Mouse (Mus musculus) hematopoietic stem cell, adult 5-6 weeks (primary cell): Measurements from ENCODE around the gene Vmn1r158. TPM values are rescaled to one million over a fixed set of nuclear protein-coding genes. Genes with fewer than 3 reads are reported as not detected.
"Not testable (repeated sequence)": the region's sequence is repeated elsewhere in the genome, so short reads cannot be mapped to it uniquely, and the experiment has no call there.

ENCODE experiments used
- ATAC-seq, 2 experiments: fragments of 125-278 bp in 1 of 2; replicated peaks in 1 of 2; 2 replicates each; pipeline ENCODE4 v1.8.0; 2016 to 2017; ENCODE audit warnings: inconsistent platforms in 2 of 2, mild to moderate bottlenecking in 2 of 2, moderate number of reproducible peaks in 2 of 2, low read depth in 1 of 2, moderate TSS enrichment in 1 of 2; ENCODE audit not compliant: low FRiP score in 2 of 2, poor library complexity in 2 of 2, severe bottlenecking in 2 of 2, insufficient read depth in 1 of 2, low TSS enrichment in 1 of 2
- total RNA-seq: library from RNA; stranded (forward); fragments of 172-1452, 232-1000 nt; gene quantifications from 2 replicates; pipeline ENCODE4 v1.2.3, GENCODE M21; 2017

The Vmn1r158 gene
- total RNA-seq = not detected in 2 replicates

DNA sequence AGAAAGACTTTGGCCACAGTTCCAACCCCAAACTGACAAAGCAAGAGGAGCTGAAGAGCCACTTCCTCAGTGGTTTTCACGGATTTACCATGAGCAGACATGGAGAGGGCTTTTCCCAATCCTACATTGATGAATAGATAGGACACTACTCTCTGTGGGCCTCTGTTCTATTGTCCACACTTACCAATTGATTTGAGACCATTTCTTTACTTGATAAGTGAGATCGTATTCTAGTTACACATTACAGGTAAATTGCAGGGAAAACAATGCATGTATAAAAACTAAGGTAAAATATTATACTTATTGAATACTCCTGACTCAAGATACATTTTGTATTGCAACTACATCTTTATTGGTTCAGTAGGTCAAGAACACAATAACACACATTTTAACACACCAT is at the start of gene Vmn1r158:
TSS of gene Vmn1r158 (minus strand) at position 101 of the 400 bp plus-strand sequence.
- ATAC-seq = not testable (repeated sequence)

GRCm38 (mm10) chr7:22775981-22776380 is 14.6 kb downstream of the Vmn1r158 start:
- not testable (repeated sequence) for ATAC-seq

DNA sequence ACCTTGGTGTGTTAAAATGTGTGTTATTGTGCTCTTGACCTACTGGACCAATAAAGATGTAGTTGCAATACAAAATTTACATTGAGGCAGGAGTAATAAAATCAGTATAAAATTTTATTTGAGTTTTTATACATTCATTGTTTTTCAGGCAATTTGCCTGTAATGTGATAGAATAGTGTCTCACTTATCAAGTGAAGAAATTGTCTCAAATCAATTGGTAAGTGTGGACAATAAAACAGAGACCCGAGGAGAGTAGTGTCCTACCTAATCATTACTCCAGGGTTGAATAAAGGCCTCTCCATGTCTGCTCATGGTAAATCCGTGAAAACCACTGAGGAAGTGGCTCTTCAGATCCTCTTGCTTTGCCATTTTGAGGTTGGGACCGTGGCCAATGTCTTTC is 29.2 kb downstream of the Vmn1r158 start, which contains the start of gene Vmn1r157:
TSS of gene Vmn1r157 (plus strand) at position 301 of the 400 bp plus-strand sequence.
- ATAC-seq = not testable (repeated sequence)

Other genes starting within 250 kb of the Vmn1r158 start
- not detected in 2 replicates for gene Gm4201, start 225.4 kb downstream of the Vmn1r158 start, total RNA-seq
- not detected in 2 replicates for gene Gm4565, start 202.7 kb downstream of the Vmn1r158 start, total RNA-seq
- not detected in 2 replicates for gene Vmn1r155, start 132.8 kb downstream of the Vmn1r158 start, total RNA-seq
- gene Gm8693, start 98.5 kb downstream of the Vmn1r158 start, total RNA-seq = not detected in 2 replicates
- not detected in 2 replicates for gene Gm4567, start 71.1 kb downstream of the Vmn1r158 start, total RNA-seq
- gene Vmn1r157, start 29.1 kb downstream of the Vmn1r158 start, total RNA-seq = not detected in 2 replicates
- not detected in 2 replicates for gene Vmn1r159, start 52.8 kb upstream of the Vmn1r158 start, total RNA-seq
- not detected in 2 replicates for gene Vmn1r160, start 80.4 kb upstream of the Vmn1r158 start, total RNA-seq
- not detected in 2 replicates for gene Gm4214, start 193.9 kb upstream of the Vmn1r158 start, total RNA-seq
- not detected in 2 replicates for gene Gm4216, start 229.1 kb upstream of the Vmn1r158 start, total RNA-seq